In the genomic region with DNA sequence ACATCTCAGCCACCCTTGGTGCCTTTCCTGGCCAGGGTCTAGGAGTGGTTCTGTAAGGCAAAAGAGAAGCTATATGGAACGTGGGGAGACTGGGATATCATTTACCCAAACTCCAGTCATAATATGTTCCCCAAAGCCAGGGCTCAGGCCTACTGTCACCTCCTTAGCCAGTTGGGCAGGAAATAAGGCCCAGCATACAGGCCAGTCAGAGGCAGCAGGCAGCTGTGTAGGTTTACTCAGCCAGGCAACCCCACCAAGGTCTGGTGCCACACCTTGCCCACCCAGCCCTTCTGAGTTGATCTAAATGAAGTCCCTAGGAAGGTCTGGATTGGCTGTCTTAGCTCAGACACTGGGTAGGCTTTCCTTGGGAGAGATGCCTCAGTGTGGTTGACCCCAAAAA, we compare ENCODE assay signal across 9 mouse cellular contexts. TPM values are rescaled to one million over a fixed set of nuclear protein-coding genes. Genes with fewer than 3 reads are reported as not detected.
DNase-seq lines count a peak whose midpoint lies in the region; ATAC-seq and TF ChIP-seq lines count a peak whose summit lies in the region.
"Had no signal": no experiment of that assay in that cellular context is flagged by ENCODE, and none has a peak within 500 bp of the region (broad histone marks: within the 10 kb centered on the region; RNA-seq: fewer than 3 reads in every experiment).

No protein-coding gene starts in this region.

- H3K36me3 ChIP-seq in intestine, embryonic 15.5 days, result peaks cover 13% of the 10 kb centered on the region
- peaks cover 18% of the 10 kb centered on the region for H3K36me3 ChIP-seq in intestine, postnatal 0 days (ENCODE audit: control insufficient read depth, insufficient read depth)
- peaks cover 20% of the 10 kb centered on the region for H3K36me3 ChIP-seq in E14TG2a.4 (ENCODE audit: insufficient read depth, low read length)
- peaks cover 1% of the 10 kb centered on the region; the same call in 1 of the 2 replicates for H3K36me3 ChIP-seq in forebrain, embryonic 14.5 days (ENCODE audit: control insufficient read depth, insufficient read depth, low read length)
- peaks cover 12% of the 10 kb centered on the region for H3K36me3 ChIP-seq in liver, embryonic 14.5 days (replicated peaks; ENCODE audit: control insufficient read depth, insufficient read depth, low read depth)

- DNase-seq in forebrain, embryonic 14.5 days (ENCODE audit: low spot score), result no peak
- no peak for DNase-seq in liver, embryonic 14.5 days (ENCODE audit: low read depth in 3 of 3, low spot score in 3 of 3)
- DNase-seq in urinary bladder, adult 2 months (ENCODE audit: low spot score), result no peak
- DNase-seq in right cerebral cortex, postnatal 4 days, result no peak
- no peak for DNase-seq in kidney, postnatal 10 days
- DNase-seq: layer of hippocampus, adult 9-11 months had no signal

- WGBS in intestine, embryonic 15.5 days, result 80% methylated on average over 1 of the region's 1 CpGs
- 87% methylated on average over 1 of the region's 1 CpGs for WGBS in intestine, postnatal 0 days
- 81% methylated on average over 1 of the region's 1 CpGs for WGBS in forebrain, embryonic 14.5 days
- 70% methylated on average over 1 of the region's 1 CpGs for WGBS in liver, embryonic 14.5 days (ENCODE audit: insufficient replicate concordance)

- 0 out of 2 replicates have a peak overlapping the region, but pooled peaks have one; percentile 3 for H3K27ac ChIP-seq in intestine, embryonic 15.5 days
- no peak overlapping the region for H3K27ac ChIP-seq in intestine, postnatal 0 days (ENCODE audit: low read depth, low read length)
- peak overlapping the region; percentile 54 for H3K27ac ChIP-seq in forebrain, embryonic 14.5 days (ENCODE audit: low read depth, low read length)
- H3K27ac ChIP-seq in liver, embryonic 14.5 days, result peak overlapping the region; percentile 12; the same call in 1 of the 2 replicates

- H3K9me3 ChIP-seq in intestine, embryonic 15.5 days, result no peaks in the 10 kb centered on the region
- no peaks in the 10 kb centered on the region for H3K9me3 ChIP-seq in intestine, postnatal 0 days (ENCODE audit: control insufficient read depth)
- no peaks in the 10 kb centered on the region for H3K9me3 ChIP-seq in E14TG2a.4 (ENCODE audit: low read length)
- H3K9me3 ChIP-seq in forebrain, embryonic 14.5 days (replicated peaks; ENCODE audit: control insufficient read depth, low read length), result no peaks in the 10 kb centered on the region
- no peaks in the 10 kb centered on the region for H3K9me3 ChIP-seq in liver, embryonic 14.5 days (ENCODE audit: control insufficient read depth, low read length)

- H3K9ac ChIP-seq in intestine, embryonic 15.5 days, result no peak overlapping the region
- H3K9ac ChIP-seq in intestine, postnatal 0 days (ENCODE audit: low read depth, low read length), result no peak overlapping the region
- no peak overlapping the region for H3K9ac ChIP-seq in forebrain, embryonic 14.5 days (ENCODE audit: low read length)
- H3K9ac ChIP-seq in liver, embryonic 14.5 days (replicated peaks), result no peak overlapping the region

- H3K4me2 ChIP-seq in intestine, embryonic 15.5 days (replicated peaks), result no peak overlapping the region
- H3K4me2 ChIP-seq in intestine, postnatal 0 days (replicated peaks; ENCODE audit: low read depth), result no peak overlapping the region
- H3K4me2 ChIP-seq in forebrain, embryonic 14.5 days (ENCODE audit: low read length), result no peak overlapping the region
- no peak overlapping the region for H3K4me2 ChIP-seq in liver, embryonic 14.5 days (ENCODE audit: low read depth)

- no peak for TF ChIP-seq CTCF in intestine, postnatal 0 days (IDR thresholded peaks at IDR 0.05; ENCODE audit: low read depth)
- TF ChIP-seq CTCF in E14TG2a.4 (conservative IDR thresholded peaks at IDR 0.05; ENCODE audit: low read length), result no peak
- no peak for TF ChIP-seq CTCF in liver, embryonic 14.5 days (IDR thresholded peaks at IDR 0.05; ENCODE audit: low read depth)

- peaks cover 43% of the 10 kb centered on the region for H3K4me1 ChIP-seq in intestine, embryonic 15.5 days (replicated peaks)
- 0 out of 2 replicates have a peak, but pooled peaks cover 3% of the 10 kb centered on the region for H3K4me1 ChIP-seq in intestine, postnatal 0 days (replicated peaks; ENCODE audit: control insufficient read depth, insufficient read depth, low read length)
- H3K4me1 ChIP-seq in E14TG2a.4 (replicated peaks; ENCODE audit: low read depth, low read length), result peaks cover 80% of the 10 kb centered on the region
- H3K4me1 ChIP-seq in forebrain, embryonic 14.5 days (ENCODE audit: control insufficient read depth, insufficient read depth, low read length), result peaks cover 56% of the 10 kb centered on the region
- peaks cover 27 to 33% of the 10 kb centered on the region in 2 experiments for H3K4me1 ChIP-seq in liver, embryonic 14.5 days (replicated peaks; ENCODE audit: control insufficient read depth in 2 of 2, insufficient read depth in 2 of 2, low read length in 1 of 2)

- H3K4me3 ChIP-seq in intestine, embryonic 15.5 days (replicated peaks), result no peak overlapping the region
- no peak overlapping the region for H3K4me3 ChIP-seq in intestine, postnatal 0 days (ENCODE audit: low read depth, low read length)
- 0 out of 2 replicates have a peak overlapping the region, but pooled peaks have one; percentile 43 for H3K4me3 ChIP-seq in E14TG2a.4 (replicated peaks; ENCODE audit: low read length)
- H3K4me3 ChIP-seq in forebrain, embryonic 14.5 days (ENCODE audit: low read depth, low read length), result no peak overlapping the region
- no peak overlapping the region for H3K4me3 ChIP-seq in liver, embryonic 14.5 days (ENCODE audit: insufficient read depth in 1 of 2, low read depth in 2 of 2, low read length in 2 of 2)

- no peak for ATAC-seq in intestine, embryonic 15.5 days
- ATAC-seq in intestine, postnatal 0 days, result no peak
- no peak for ATAC-seq in forebrain, embryonic 14.5 days
- no peak for ATAC-seq in liver, embryonic 14.5 days (ENCODE audit: insufficient read depth)

- no peaks in the 10 kb centered on the region for H3K27me3 ChIP-seq in intestine, embryonic 15.5 days (replicated peaks)
- no peaks in the 10 kb centered on the region for H3K27me3 ChIP-seq in intestine, postnatal 0 days (replicated peaks; ENCODE audit: control insufficient read depth, insufficient read depth, low read length)
- peaks cover 5% of the 10 kb centered on the region; the same call in 1 of the 2 replicates for H3K27me3 ChIP-seq in E14TG2a.4 (ENCODE audit: insufficient read depth, low read length)
- no peaks in the 10 kb centered on the region for H3K27me3 ChIP-seq in forebrain, embryonic 14.5 days (replicated peaks; ENCODE audit: control insufficient read depth, insufficient read depth, low read length)
- no peaks in the 10 kb centered on the region for H3K27me3 ChIP-seq in liver, embryonic 14.5 days (ENCODE audit: control insufficient read depth, insufficient read depth, low read length)

- TF ChIP-seq EP300 in liver, embryonic 14.5 days (IDR thresholded peaks at IDR 0.05; ENCODE audit: low read depth), result no peak

RNA-seq across cellular contexts. Expression of a gene that starts 22.1 kb away (rescaled TPM):
- polyA plus RNA-seq in intestine, embryonic 15.5 days (2015; fragmentation: Nextera tagmentation; extraction: Ambion mirVana), result 24.5 and 25.2 TPM in 2 replicates
- 25.6 and 27.4 TPM in 2 replicates for polyA plus RNA-seq in intestine, postnatal 0 days (2015; fragmentation: Nextera tagmentation; extraction: Ambion mirVana)
- 18.8 and 19.7 TPM in 2 replicates for polyA plus RNA-seq in forebrain, embryonic 14.5 days (2014; fragmentation: Nextera tagmentation; extraction: Ambion mirVana)
- 9.5 and 12.4 TPM in 2 replicates for polyA plus RNA-seq in liver, embryonic 14.5 days (2012; rRNA removed)
- polyA plus RNA-seq in liver, embryonic 14.5 days (2014; fragmentation: Nextera tagmentation; extraction: Ambion mirVana), result 12.0 and 15.6 TPM in 2 replicates
- polyA plus RNA-seq in urinary bladder, adult 2 months (2012; rRNA removed), result 34.9 and 44.7 TPM in 2 replicates

RNA-seq across cellular contexts. Expression of a gene that starts 50.2 kb away (rescaled TPM):
- polyA plus RNA-seq in intestine, embryonic 15.5 days (2015; fragmentation: Nextera tagmentation; extraction: Ambion mirVana), result 35.4 and 35.7 TPM in 2 replicates
- polyA plus RNA-seq in intestine, postnatal 0 days (2015; fragmentation: Nextera tagmentation; extraction: Ambion mirVana), result 11.5 and 17.8 TPM in 2 replicates
- 10.2 and 11.1 TPM in 2 replicates for polyA plus RNA-seq in forebrain, embryonic 14.5 days (2014; fragmentation: Nextera tagmentation; extraction: Ambion mirVana)
- 2.5 and 3.3 TPM in 2 replicates for polyA plus RNA-seq in liver, embryonic 14.5 days (2012; rRNA removed)
- polyA plus RNA-seq in liver, embryonic 14.5 days (2014; fragmentation: Nextera tagmentation; extraction: Ambion mirVana), result 0.20 and 0.39 TPM in 2 replicates
- polyA plus RNA-seq in urinary bladder, adult 2 months (2012; rRNA removed), result 20.6 and 30.7 TPM in 2 replicates
